Mouse (Mus musculus) right cerebral cortex, postnatal 36 days (tissue): ENCODE measurements around the gene Echdc3.

Experiments used
- DNase-seq, 2 experiments: peaks; one replicate each; pipeline ENCODE4 v3.0.0; 2022; ENCODE audit warnings: low spot score in 2 of 2, mixed read lengths in 1 of 2

Gene Echdc3

DNA sequence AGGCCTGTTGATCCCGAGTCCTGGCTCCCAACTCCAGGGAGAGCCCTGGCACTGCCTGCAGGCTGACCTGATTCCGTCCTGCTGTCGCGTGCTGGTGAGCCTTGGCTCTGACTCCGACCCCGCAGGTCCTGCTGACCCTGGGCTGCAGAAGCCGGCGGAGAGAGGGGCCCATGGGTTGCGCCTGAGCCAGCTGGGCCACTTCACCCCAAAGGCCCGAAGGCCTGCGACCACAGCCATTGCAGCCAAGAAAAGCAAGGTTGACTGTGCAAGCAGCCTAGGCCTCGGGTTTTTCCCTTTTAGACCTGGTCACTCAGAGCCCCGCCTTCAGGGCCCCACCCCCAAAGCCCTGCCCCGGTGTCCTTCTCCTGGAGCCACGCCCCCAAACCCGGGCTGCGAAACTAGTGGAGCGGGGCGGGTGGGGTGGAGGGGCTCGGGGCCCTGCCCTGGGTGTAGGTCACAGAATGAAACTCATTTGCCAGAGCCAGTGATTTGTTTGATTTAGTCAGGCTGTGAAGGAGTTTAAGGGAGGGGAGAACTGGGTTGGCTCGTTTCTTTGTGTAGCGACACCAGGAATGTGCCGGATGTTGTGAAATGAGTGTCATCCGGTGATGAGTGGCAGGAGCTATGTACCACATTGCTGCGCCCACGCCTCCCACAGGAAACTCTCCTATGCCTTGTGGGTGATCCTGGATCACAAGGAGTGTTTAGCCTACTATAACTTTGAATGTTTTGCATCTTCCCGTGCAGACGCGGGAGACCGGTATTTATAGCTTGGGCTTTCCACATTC lies at the start of gene Echdc3:
Gene Echdc3, minus strand, starts transcription at position 310 of the 788 bp plus-strand sequence.
- DNase-seq: peak; percentile 57 to 68

DNA sequence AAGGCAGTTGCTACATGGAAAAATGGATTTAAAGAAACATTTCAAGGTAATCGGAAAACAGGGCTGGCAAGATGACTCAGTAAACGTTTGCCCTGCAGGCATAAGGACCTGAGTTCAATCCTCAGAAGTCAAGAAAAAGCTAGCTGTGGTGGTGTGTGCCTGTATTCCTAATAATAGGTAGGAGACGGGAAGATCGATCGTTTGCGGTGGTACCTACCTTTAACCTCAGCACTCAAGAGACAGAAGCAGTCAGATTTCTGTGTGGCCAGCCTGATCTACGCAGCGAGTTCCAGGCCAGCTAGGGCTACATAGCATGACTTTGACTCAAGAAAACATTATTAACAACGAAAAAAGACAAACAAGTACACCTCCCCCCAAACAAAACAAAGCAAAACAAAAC lies 48.9 kb upstream of the Echdc3 start:
- no peak for DNase-seq

DNA sequence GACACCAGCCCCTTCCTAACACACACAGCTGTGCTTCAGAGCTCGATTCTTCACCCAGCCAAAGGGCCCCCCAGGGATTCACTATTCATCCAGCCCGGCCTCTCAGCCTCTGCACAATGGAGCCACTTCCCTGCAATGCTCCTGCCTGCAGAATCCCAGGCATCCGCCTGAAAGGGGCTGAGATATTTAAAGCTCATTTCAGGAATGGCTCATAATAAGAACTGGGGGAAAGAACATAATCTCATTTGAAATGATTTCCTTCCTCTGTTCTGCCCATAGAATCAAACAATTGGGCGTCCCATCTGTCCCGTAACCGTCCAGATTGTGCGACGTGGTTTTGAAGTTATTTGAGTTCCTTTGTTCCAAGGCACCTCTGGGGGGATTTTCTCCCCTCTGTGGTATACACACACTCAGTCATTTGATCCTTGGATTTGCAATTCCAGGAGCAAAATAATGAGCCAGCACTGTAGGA lies 48.4 kb upstream of the Echdc3 start:
- DNase-seq: no peak

DNA sequence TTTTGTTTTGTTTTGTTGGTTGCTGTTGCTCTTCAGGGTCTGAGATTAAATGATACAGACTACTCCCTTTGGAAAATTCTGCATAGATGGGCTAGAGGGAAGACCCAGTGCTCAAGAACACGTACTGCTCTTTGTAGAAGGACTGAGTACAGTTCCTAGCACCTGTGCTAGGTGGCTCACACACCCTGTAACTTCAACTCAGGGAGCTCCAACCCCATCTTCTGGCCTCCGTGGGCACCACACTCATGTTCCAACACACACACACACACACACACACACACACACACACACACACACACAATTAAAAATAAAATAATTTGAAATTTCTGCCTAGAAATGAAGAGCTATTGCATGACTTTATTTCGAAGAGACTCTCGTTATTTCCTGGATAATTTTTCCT lies 47.8 kb upstream of the Echdc3 start:
- no peak for DNase-seq

DNA sequence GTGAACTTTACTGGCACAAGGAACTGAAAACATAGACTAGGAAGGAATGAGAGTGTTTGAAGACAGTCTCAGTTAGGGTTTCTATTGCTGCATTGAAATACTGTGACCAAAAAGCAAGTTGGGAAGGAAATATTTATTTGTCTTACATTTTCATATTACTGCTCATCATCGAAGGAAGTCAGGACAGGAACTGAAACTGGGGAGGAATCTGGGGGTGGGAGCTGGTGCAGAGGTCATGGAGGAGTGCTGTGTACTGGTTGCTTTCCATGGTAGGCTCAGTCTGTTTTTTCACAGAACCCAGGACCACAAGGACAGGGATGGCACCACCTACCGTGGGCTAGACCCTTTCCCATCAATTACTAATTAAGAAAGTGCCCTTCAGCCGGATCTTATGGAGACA lies 46.3 kb upstream of the Echdc3 start:
- no peak for DNase-seq

DNA sequence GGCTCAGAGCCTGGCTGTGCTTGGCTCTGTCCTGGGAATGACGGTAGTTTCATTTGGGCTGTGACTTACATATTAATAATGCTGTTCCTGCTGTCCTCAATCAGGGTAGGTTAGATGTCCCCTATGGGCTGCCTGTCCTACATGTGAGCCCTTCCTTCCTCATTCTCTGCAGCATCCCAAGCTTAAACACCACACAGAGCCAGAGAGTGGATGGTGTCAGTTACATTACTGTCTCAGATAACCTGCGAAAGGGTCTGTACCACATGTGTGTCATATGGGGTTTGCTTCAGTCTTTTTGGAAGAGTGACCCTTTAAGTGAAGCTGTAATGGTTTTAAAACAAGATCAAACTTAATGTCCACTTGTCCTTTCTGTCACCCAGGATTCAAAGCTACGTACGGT lies 45.2 kb upstream of the Echdc3 start:
- DNase-seq: no peak

DNA sequence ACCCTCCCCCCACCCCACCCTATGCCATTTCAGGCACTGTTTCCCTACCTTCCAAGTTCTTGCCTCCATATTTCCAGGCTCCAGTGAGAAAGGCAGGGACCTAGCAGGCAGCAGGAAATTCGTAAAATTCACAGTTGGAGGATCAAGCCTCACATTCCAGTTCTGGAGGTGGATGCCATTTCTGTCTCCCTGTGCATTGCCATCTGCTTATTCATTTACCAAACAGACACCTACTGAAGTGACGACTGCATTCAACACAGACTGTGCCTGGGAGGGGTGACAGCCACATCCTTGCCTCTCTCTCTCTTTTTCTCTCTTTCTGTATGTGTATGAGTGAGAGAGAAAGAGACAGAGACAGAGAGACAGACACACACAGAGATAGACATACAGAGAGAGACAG lies 44.3 kb upstream of the Echdc3 start:
- peak; percentile 72 to 85 for DNase-seq

DNA sequence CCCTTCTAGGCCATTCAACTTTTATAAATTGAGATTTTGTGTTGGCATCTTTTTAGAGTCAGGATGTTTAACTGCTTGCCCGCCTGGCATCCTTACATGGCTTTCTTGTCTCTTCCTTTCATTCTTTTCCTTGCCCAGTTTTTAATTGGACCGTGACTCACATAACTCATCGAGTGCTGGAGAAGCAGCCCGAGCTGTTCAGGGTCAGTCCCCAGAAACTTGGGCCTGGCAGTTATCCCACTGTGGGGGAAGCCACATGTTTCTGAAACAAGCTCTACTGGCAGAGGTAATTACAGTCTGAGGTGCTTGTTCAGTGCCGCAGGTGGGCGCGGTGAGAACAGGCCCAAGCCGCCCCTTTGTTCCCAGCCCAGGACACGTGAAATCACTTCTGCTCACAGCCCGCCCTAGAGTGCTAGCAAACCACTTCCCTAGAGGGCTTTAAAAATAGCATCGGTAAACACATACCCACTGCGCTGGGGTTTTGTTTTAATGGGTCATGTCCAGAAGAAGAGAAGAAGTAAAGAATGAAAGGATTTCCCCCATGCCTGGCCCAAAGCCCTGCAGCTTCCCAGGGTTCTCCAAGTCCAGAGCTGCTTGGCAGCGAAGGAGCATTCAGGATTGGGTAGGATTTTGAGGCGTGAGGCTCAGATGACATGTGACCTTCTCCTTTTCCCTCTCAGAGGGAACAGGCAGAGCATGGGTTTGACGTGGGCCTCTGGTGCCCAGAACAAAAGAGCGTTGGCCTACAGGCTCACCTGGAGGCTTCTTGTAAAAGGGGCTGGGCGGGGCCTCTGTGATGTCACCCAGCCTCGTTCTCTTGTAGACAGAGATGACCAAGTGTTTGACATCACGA lies 43.4 kb upstream of the Echdc3 start:
- DNase-seq: peak; percentile 22 to 32

DNA sequence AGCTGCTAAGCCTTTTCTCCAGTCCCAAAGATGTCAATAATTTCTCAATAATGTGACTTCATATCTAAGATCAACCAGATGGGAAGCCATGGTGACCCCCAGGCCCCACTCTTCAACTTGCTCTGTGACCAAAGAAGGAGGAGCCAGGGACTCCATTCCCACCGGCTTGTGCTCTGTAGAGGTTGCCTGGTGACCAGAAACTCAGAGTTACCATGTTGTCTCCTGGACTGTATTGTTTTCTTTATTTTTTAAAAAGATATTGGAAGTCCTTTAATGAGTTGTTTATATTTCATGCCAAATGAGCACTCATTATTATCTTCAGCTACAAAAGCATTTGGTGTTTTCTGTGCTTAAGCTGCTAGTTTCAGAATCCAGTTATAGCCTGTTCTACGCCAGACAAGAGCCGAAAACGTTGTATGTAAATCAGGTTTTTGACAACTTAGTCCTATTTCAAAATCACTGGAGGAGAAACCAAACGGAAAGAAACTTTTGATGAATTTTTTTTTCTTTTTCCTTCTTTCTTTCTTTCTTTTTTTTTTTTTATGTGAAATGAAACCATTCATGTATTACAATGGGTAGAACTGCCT lies 42.7 kb upstream of the Echdc3 start:
- no peak for DNase-seq

DNA sequence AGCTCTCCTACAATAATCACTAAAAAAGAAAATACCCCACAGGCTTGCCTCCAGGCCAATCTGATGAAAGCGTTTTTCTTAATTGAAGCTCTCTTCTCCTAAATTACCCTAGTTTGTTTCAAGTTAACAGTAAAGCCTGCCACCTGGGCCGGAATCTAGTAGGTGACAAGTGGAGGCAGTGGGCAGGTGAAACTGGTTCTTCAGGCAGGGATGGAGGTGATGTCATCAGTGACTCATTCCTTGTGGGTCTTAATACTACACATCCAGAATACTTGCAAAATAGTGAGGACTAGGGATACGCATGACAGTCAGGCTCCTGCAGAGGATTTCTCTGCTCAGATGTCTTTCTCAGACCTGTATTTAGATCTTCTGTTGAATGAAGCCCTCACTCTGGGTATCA lies 39.7 kb upstream of the Echdc3 start:
- peak in 1 of 2 experiments; percentile 6 for DNase-seq

DNA sequence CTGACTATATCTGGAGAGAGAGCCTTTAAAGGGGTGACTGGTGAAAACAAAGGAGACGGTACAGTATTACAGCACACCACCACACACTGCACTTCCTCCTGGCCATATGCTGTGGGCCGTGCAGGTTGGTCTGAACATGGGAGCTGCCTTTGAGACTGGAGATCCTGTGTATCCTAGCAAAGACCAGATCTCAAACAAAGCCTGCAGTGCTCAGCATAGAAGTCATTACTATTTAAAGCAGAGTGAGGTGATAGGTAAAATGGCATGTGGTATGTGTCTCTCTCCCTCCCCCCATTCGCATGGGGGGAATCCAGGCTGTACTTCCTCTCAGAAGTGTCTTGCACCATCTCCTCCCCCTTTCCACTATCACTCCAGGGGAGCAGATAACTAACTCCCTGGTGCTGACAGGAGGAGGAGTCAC lies 38.3 kb upstream of the Echdc3 start:
- DNase-seq: no peak

DNA sequence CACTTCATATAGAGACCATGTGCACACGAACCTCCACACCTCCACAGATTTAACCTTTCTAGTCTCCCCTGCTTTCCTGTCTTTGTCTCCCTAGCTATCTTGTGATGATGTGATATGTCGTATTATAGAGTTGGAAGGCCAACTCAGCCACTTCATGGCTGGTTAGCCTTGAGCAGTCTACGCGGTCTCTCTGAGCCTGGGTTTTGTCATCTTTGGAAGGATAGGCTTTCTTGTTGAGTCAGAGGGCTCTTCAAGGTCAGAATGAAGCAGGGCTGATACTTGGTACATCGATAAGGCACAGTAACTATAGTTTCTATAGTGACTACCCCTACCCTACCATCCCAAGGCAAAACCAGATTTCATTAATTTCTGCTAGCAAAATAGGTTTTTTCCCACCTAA lies 28.6 kb upstream of the Echdc3 start:
- no peak for DNase-seq

DNA sequence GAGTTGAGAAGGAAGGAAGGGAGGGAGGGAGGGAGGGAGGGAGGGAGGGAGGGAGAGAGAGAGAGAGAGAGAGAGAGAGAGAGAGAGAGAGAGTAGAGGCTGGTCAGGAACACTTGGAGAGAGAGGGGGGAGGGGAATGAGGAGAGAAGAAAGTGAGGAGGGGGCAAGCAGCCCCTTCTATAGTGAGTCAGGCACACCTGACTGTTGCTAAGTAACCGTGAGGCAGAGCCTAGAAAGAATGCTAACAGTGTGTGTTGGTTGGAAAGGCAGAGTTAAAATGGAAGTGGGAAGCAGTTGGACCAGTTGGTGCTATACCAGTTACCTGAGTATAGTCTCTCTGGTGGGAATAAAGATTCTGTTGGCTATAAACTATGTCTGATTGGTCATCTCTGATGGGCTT lies 27.2 kb upstream of the Echdc3 start:
- no peak for DNase-seq

DNA sequence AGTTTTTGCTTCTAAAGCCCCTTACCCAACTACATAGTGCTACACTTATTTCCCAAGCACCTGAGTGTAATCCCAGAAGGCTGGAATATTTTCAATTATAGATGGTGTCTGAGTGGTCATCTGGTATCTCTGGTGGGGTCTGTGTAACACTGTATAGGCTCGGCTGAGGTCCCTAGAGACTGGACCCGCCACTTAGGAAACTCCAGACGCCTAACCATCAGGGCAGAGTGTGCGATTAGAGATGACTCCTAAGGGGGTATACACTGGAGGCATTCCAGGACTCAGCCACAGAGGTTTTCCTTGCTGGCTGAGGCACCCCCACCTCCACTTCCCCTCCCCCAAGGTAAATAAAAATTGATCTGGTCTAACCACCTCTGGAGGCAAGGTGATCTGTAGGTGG lies 26.5 kb upstream of the Echdc3 start:
- no peak for DNase-seq

DNA sequence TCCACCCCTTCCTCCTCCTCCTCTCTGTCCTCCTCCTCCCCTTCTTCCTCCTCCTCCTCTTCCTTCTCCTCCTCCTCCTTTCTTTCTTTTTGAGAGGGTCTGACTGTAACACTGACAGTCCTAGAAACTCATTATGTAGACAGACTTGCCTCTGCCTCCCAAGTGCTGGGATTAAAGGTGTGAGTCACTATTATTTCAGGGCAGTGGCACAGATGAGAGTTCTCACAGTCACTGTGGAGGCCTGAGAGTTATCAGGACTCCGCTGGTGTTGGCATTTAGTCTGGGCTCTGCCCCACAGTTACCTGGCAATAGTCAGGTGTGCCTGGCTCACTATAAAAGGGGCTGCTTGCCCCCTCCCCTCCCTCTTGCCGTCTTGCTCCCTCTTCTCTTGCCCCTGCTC lies 25.8 kb upstream of the Echdc3 start:
- DNase-seq: no peak

DNA sequence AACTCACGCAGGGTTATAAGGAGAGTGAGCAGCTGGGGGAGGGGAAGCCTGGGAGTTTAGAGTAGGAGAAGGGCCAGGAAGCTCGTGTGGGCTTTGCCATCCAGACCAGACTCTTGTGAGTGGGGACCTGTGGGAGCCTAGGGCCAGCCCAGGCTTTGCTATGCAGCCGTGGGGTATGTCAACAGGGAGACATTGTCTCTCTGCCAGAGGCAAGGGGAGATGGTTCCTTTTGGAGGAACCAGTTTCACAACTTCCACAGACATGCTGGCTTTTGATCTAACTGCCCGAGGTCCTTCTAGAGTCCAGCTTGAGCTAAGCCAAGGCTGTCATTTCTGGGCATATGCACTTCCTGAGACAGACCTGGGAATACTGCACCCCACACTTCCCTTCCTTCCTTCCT lies 25.4 kb upstream of the Echdc3 start:
- DNase-seq: no peak

DNA sequence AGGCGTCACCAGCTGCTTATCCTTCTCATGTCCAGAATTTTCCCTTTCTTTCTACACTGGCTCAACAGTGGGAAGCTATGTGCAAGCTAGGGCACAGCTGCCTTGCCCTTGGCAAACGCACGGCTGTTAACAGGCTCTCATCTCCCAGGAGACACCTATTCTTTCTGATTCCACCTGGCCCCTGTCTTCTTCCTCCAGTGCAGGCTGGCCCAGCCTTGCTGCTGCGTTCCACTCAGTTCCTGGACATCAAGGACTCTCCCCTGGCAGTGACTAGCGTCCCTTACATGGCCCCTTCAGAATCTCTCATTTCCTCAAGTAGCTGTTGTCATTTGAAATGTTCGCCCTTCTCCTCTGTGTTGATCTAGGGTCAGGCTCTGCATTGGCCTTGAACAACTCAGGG lies 20.5 kb upstream of the Echdc3 start:
- DNase-seq: no peak

DNA sequence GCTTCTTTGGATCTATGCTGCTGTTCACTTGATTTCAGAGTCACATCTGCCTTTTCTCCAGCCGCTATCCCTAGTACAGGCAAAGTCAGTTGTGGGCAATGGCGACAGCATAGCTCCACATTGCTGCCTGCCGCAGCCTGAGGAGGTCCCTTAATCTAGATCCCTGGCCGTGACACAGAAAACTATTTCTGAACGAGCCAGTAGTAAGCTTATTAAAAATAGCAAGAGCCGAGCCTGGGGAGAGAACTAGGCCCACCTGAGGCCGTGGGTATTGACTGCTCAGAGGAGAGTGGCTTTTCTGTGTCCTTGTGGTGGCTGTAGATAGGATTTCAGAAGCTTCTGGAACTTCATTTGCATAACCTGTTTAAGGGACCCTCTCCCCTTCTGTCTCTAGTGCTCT lies 19.9 kb upstream of the Echdc3 start:
- no peak for DNase-seq

DNA sequence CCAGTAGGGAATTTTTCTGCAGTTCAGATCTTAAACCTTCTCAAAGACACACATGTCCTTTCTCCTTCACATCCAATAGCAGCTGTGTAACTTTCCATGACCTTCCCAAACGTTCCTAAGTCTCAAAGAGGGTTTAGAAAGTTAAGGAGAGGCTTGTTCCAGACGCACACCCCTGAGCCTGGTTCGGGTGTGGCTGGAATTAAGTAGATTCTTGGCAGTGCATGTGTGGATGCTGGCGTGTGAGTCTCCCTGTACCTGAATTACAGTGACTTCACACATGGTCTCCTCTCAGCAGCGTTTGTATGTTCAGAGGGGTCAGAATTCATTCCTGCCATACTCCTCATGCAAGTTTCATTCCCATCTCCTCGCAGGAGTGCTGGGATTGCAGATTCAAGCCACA lies 18.0 kb upstream of the Echdc3 start:
- DNase-seq: no peak

DNA sequence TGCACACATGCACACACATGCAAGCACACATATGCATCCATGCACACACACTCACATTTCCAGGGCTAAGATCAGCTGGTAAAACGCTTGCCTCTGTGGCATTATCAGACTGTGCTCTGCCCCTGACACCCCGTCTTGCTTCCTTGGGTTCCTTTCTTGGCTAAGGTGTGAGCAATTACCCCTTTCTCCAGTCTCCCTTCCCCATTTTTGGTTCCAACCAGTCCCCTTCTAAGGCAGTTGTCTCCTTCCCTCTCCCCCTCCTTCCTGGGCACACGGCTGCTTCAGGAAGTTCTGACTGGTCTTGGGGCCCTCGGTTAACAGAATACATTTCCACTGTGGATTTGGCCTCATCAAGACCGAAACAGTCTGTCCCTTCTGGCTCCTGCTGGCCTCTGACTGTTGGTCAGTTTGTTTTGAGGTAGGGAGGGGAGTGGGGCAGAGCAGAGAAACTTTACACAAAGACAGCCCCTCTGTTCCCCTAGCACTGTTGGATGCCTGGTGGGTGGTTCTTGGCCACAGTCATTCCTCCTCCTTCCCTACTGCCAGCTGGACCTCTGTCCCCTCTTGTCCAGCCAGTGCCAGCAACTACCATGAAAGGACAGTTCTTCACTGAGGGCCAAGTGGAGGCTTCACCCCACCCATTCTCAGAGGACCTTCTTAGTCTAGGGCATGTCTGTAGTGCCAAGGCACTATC lies 16.9 kb upstream of the Echdc3 start:
- DNase-seq: peak in 1 of 2 experiments; percentile 14

DNA sequence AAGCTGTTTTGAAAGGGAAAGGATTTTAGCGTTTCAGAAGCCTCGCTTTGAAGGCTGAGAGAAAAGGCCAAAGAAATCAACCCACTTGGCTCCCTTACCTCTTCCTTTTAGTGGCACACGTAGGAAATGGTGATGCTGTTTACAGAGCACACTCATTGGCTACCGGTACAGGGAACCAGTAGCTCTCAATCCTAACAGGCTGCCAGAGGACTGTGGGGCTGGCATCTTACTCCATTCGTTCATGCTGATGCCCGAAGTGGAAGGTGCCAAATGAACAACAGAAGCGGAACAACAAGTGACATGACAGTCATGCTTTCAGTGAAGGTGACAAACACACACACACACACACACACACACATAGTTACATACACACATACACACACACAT lies 14.2 kb upstream of the Echdc3 start:
- DNase-seq: no peak
